20 mouse cellular contexts compared by ENCODE assay signal in genomic region chr1:60104582-60104981, GRCm38 (mm10). TPM values are rescaled to one million over a fixed set of nuclear protein-coding genes. Genes with fewer than 3 reads are reported as not detected.
A peak's percentile ranks its signal among the peaks of the same experiment; 100 is the strongest.
DNase-seq lines count a peak whose midpoint lies in the region; ATAC-seq and TF ChIP-seq lines count a peak whose summit lies in the region.
"Had no signal": no experiment of that assay in that cellular context is flagged by ENCODE, and none has a peak within 500 bp of the region (broad histone marks: within the 10 kb centered on the region; RNA-seq: fewer than 3 reads in every experiment).

No protein-coding gene starts in this region.

- H3K4me1 ChIP-seq in hindbrain, embryonic 10.5 days (replicated peaks): no peaks in the 10 kb centered on the region
- H3K4me1 ChIP-seq in lung, adult 2 months (ENCODE audit: control insufficient read depth, insufficient read depth, low read length): no peaks in the 10 kb centered on the region
- H3K4me1 ChIP-seq: hindbrain, embryonic 15.5 days; limb, embryonic 15.5 days; midbrain, embryonic 10.5 days had no signal

- DNase-seq in kidney, adult 9 months: peak; percentile 4
- no peak for DNase-seq in kidney, adult 8-10 months
- DNase-seq in 3134 (ENCODE audit: extremely low read depth, insufficient read length, low spot score) (peak; percentile 13), Patski (ENCODE audit: low read depth, low spot score) (no peak)
- peak; percentile 27 for DNase-seq in CD4-positive helper T cell, adult 2 months (ENCODE audit: low read depth, low spot score)
- no peak for DNase-seq in hindbrain, embryonic 10.5 days (ENCODE audit: low spot score)
- no peak for DNase-seq in lung, adult 2 months
- no peak for DNase-seq in right cerebral cortex, postnatal 25 days
- DNase-seq: adrenal gland, postnatal 25 days; cerebellum, adult 9-11 months; embryo, embryonic 11 days; gastrocnemius, postnatal 10 days; heart, postnatal 10 days; lung, postnatal 14 days had no signal

- no peak for ATAC-seq in Patski
- ATAC-seq: activated CD4-positive, CD25-positive, alpha-beta regulatory T cell, adult 4 months; forebrain, embryonic 14.5 days had no signal

- in situ Hi-C loops in Patski (cut with MboI; ENCODE audit: low pct_unique_long_range_greater_than_20kb): no loop called here

- POLR2A ChIA-PET in Patski (lab: Charles Lee): no interaction called here

- peaks cover 15% of the 10 kb centered on the region; the same call in 1 of the 2 replicates for H3K36me3 ChIP-seq in hindbrain, embryonic 10.5 days

- no peaks in the 10 kb centered on the region for H3K27me3 ChIP-seq in Patski
- H3K27me3 ChIP-seq in hindbrain, embryonic 10.5 days (ENCODE audit: insufficient read depth, poor library complexity, severe bottlenecking): no peaks in the 10 kb centered on the region
- H3K27me3 ChIP-seq: hindbrain, embryonic 15.5 days; limb, embryonic 15.5 days had no signal

- H3K4me3 ChIP-seq in hindbrain, embryonic 10.5 days: no peak overlapping the region
- no peak overlapping the region for H3K4me3 ChIP-seq in lung, adult 2 months (replicated peaks; ENCODE audit: extremely low read depth, low read depth, low read length)
- H3K4me3 ChIP-seq: hindbrain, embryonic 15.5 days; limb, embryonic 15.5 days; midbrain, embryonic 10.5 days had no signal

- H3K9me3 ChIP-seq in hindbrain, embryonic 10.5 days: no peaks in the 10 kb centered on the region
- H3K9me3 ChIP-seq: G1E; hindbrain, embryonic 15.5 days; limb, embryonic 15.5 days; midbrain, embryonic 10.5 days had no signal

- TF ChIP-seq POLR2A in lung, adult 2 months (IDR thresholded peaks at IDR 0.05; ENCODE audit: borderline replicate concordance, extremely low read depth, low read depth, low read length): no peak

- no peak overlapping the region for H3K27ac ChIP-seq in hindbrain, embryonic 10.5 days
- H3K27ac ChIP-seq: hindbrain, embryonic 15.5 days; limb, embryonic 15.5 days; midbrain, embryonic 10.5 days had no signal

- CTCF ChIA-PET in Patski (lab: Charles Lee): interaction anchor here (0.6 kb wide), 1 partner anchor 48 kb away, joined by 3 read pairs; no protein-coding TSS in a partner anchor

- 98% methylated on average over 1 of the region's 1 CpGs for WGBS in hindbrain, embryonic 10.5 days
- WGBS in lung, adult 2 months: 100% methylated on average over 1 of the region's 1 CpGs

- TF ChIP-seq CTCF in Patski (IDR thresholded peaks at IDR 0.05): peak; percentile 44
- TF ChIP-seq CTCF in lung, adult 2 months (IDR thresholded peaks at IDR 0.05; ENCODE audit: insufficient read depth, low read length): no peak

RNA-seq across cellular contexts. Expression of gene Wdr12, which starts 6.1 kb away (rescaled TPM):
- 32.2 TPM for polyA plus RNA-seq in Patski (2021)
- 44.9 and 65.6 TPM in 2 replicates for polyA plus RNA-seq in hindbrain, embryonic 10.5 days (2016; fragmentation: Nextera tagmentation; extraction: Ambion mirVana)
- polyA plus RNA-seq in lung, adult 2 months (2012; rRNA removed): 2.7 and 3.1 TPM in 2 replicates

RNA-seq across cellular contexts. Expression of gene Carf, which starts 6.5 kb away (rescaled TPM):
- 10.3 TPM for polyA plus RNA-seq in Patski (2021)
- 5.0 and 5.4 TPM in 2 replicates for polyA plus RNA-seq in hindbrain, embryonic 10.5 days (2016; fragmentation: Nextera tagmentation; extraction: Ambion mirVana)
- 1.7 and 2.8 TPM in 2 replicates for polyA plus RNA-seq in lung, adult 2 months (2012; rRNA removed)

Comparison
In these comparisons a context has a peak if more than half of its experiments do, and no peak if none do; other contexts are left out.
1. DNase-seq: peak in kidney, adult 9 months (single experiment), 3134 (single experiment) and CD4-positive helper T cell, adult 2 months (single experiment); none in kidney, adult 8-10 months (0 of 2), Patski (single experiment), hindbrain, embryonic 10.5 days (single experiment), lung, adult 2 months (single experiment) and right cerebral cortex, postnatal 25 days (single experiment).